Mouse (Mus musculus) central nervous system, embryonic 11.5 days (tissue): ENCODE results near the gene Vpreb1. TPM values are rescaled to one million over a fixed set of nuclear protein-coding genes. Genes with fewer than 3 reads are reported as not detected.

Experiments
- polyA plus RNA-seq: library from polyadenylated mRNA; depleted of rRNA; stranded (reverse); fragments of >200 nt; gene quantifications from 2 replicates; pipeline ENCODE4 v1.2.3, GENCODE M21; 2012; rRNA removed

The Vpreb1 gene
- polyA plus RNA-seq = 1.6 and 2.2 TPM in 2 replicates

DNA sequence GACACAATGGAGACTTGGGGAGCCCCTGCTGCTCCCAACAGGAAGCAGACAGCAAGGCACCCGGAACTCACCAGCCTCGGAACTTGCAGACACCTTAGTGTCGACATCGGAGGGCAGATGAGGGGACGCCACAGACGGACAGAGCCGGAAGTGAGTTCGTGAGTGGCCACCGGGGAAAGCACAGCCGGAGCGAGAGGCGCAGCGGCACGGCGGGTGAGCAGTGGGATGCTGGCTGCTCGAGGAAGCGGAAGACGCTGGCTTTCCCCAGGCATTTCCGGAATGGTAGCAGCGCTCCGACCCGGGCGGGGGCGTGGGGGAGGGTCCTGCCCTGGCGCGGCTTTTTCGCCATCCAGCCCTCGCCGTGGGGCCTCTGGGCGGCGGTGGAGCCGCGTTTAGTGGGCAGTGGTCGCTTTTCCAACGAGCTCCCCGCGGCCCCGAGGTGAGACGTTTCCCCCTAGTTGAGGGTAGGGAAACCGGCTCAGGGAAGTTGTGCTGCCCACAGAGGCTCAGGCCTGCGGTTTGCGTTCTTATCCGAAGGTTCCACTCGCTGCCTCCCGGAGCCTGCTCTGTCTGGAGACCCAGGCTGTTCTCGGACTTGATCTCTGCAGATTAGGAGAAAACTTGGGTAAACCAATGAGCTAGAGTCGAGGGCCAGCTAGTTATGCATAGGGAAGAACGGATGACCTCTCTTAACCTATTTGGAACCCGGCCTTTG, at the start of gene Vpreb1, which contains the start of gene Top3b:
Gene Vpreb1, minus strand, starts transcription at position 227 of the 715 bp plus-strand sequence.
Gene Top3b, plus strand, starts transcription at position 120 of the 715 bp plus-strand sequence.

DNA sequence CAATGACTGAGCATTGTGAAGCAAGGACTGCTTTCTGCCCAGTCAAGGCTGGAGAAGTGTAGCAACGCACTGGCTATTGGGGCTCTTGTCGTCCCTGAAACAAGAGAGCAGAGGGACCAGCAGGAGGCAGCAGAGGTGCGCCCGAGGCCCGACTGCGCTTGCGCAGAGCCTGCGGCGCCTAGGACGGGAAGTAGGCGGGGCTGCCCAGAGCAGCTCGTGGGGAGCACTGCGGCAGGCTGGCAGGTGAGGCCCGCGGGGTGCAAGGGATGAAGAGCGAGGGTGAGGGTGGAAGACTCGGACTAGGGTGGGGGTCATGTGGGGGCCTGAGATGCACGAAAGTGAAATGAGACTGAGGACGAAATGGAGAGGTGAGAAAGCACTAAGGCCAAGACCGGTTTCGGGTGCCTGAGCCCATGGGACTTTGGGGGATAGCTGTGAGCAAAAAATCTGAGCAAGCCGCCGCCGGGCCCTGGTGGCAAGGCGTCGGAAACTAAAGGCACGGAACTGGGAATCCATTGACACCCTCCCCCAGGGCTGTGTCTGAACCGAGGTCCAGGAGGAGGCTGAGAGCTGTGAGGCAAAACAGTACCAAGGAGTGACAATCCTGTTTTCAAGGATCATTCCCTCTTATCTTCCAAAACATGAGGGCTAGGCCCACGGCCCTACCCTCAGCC, 25.9 kb upstream of the Vpreb1 start, which contains the start of gene Ppm1f:
Gene Ppm1f, plus strand, starts transcription at position 88 of the 674 bp plus-strand sequence.

DNA sequence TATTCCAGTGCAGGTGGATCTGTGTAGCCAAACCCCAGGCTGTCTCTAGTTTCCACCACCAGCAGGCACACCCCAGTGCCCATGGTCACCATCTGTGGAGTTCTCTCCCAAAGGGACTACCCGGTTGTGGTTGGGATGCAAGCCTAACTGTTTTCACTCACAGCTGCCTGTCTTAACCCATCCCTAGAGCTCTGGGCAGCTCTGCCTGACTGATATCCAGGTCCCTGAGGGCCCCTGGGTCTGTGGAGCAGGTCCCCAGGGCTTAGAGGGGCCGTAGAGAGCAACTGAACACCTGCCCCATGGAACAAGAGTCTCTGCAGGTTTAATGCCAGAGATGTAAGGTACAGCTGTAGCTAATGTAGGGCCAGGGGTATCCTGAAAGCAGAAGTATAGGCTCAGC, 6.7 kb downstream of the Vpreb1 start, which contains the start of gene Igll1:
Gene Igll1, minus strand, starts transcription at position 8 of the 400 bp plus-strand sequence.

DNA sequence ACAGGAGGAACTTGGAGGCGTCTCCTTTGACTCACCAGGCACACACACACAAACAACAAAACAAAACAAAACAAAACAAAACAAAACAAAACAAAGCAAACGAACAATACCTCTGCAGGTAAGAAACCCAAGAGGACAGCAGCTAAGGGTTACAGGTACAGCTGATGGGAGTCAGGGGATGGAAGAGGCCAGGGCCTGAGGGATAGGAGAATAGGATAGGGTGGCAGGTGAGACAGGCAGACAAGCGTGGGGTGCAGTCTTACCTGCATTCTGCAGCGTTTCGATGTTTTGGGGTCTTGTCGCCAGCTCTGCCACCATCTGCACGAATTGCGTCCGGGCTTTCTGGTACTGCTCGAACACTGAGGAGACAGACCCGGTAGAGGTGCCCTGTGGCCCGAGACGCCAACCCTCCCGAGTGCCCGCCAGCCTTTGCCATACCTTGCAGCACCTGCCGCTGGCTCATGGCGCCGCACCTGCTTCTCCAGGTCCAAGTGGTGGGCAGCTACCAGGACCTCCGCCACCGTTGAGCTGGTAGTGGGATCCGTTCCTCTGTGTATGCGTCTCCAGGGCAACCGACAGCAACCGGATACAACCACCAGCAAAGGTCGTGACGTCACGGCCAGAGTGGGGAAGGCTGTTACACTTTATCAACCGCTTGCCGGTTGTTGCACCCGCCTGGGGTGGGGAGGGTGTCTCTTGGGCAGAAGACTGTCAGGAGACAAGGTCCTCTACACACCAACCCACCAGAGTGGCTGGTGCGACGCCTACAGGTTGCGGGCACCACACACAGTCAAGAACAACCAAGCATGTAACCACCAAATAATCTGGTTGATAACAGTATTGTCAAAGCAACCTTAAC, 41.7 kb downstream of the Vpreb1 start, which contains the start of gene Spag6l:
Gene Spag6l, minus strand, starts transcription at position 700 of the 859 bp plus-strand sequence.

Other genes with a start within 250 kb of the Vpreb1 start
- not detected in 2 replicates for gene Olfr19, start 194.4 kb downstream of the Vpreb1 start, polyA plus RNA-seq
- gene Spag6l, start 41.4 kb downstream of the Vpreb1 start, polyA plus RNA-seq = 0.88 and 0.95 TPM in 2 replicates
- 0.17 and 0.21 TPM in 2 replicates for gene Igll1, start 6.9 kb downstream of the Vpreb1 start, polyA plus RNA-seq
- gene Top3b, start 107 bp downstream of the Vpreb1 start, polyA plus RNA-seq = 69.6 and 95.0 TPM in 2 replicates
- 18.2 and 27.4 TPM in 2 replicates for gene Ppm1f, start 25.6 kb upstream of the Vpreb1 start, polyA plus RNA-seq
- gene Mapk1, start 112.5 kb upstream of the Vpreb1 start, polyA plus RNA-seq = 112 and 141 TPM in 2 replicates
- 34.7 and 48.8 TPM in 2 replicates for gene Ypel1, start 198.9 kb upstream of the Vpreb1 start, polyA plus RNA-seq
- gene Ppil2, start 240.4 kb upstream of the Vpreb1 start, polyA plus RNA-seq = 96.2 and 130 TPM in 2 replicates